Mouse (Mus musculus): ENCODE data around the gene Pyurf. TPM values are rescaled to one million over a fixed set of nuclear protein-coding genes. Genes with fewer than 3 reads are reported as not detected.

Pyurf gene
- total and polyA plus RNA-seq, 2 experiments from 2014 or later: 13.3 to 14.9 TPM

GRCm38 (mm10) chr6:57702743-57703499 lies 11.0 kb upstream of the Pyurf start:
- DNase-seq (ENCODE audit: low spot score) (peak; percentile 96), ATAC-seq (ENCODE audit: low FRiP score) (peak; percentile 98)
- H3K9me3 ChIP-seq (ENCODE audit: low read length): no peaks in the 10 kb centered on the region
- TF ChIP-seq CTCF (IDR thresholded peaks at IDR 0.05): no peak
- peak overlapping the region; percentile 55 for H3K4me2 ChIP-seq (ENCODE audit: low read depth, low read length, poor library complexity, severe bottlenecking)
- H3K9ac ChIP-seq (replicated peaks; ENCODE audit: low read length, poor library complexity, severe bottlenecking): peak overlapping the region; percentile 97
- no peaks in the 10 kb centered on the region for H3K4me1 ChIP-seq (ENCODE audit: insufficient read depth, low read length)
- under 1% methylated on average over 58 of the region's 59 CpGs for WGBS
- peak overlapping the region; percentile 80 for H3K4me3 ChIP-seq (ENCODE audit: low read depth, low read length)
- no peaks in the 10 kb centered on the region for H3K36me3 ChIP-seq (ENCODE audit: insufficient read depth, low read length)
- H3K27me3 ChIP-seq (ENCODE audit: insufficient read depth, low read length): no peaks in the 10 kb centered on the region
- H3K27ac ChIP-seq (ENCODE audit: low read depth, low read length): peak overlapping the region; percentile 100

GRCm38 (mm10) chr6:57702376-57702742 lies 10.5 kb upstream of the Pyurf start, which contains the start of gene Lancl2:
Gene Lancl2, plus strand, starts transcription at chr6:57702540.
- peak within 1 kb of the TSS; percentile 80 for H3K4me3 ChIP-seq (ENCODE audit: low read depth, low read length)
- WGBS: 0% methylated on average over 10 of the region's 10 CpGs
- peak; percentile 48 for ATAC-seq (ENCODE audit: low FRiP score)

GRCm38 (mm10) chr6:57701686-57702085 lies 9.8 kb upstream of the Pyurf start:
- H3K4me3 ChIP-seq (ENCODE audit: low read depth, low read length): peak overlapping the region; percentile 80
- H3K9me3 ChIP-seq (ENCODE audit: low read length): no peaks in the 10 kb centered on the region
- peak overlapping the region; percentile 97 for H3K9ac ChIP-seq (replicated peaks; ENCODE audit: low read length, poor library complexity, severe bottlenecking)
- no peaks in the 10 kb centered on the region for H3K36me3 ChIP-seq (ENCODE audit: insufficient read depth, low read length)
- H3K4me2 ChIP-seq (ENCODE audit: low read depth, low read length, poor library complexity, severe bottlenecking): peak overlapping the region; percentile 55
- no peaks in the 10 kb centered on the region for H3K27me3 ChIP-seq (ENCODE audit: insufficient read depth, low read length)
- peak overlapping the region; percentile 100 for H3K27ac ChIP-seq (ENCODE audit: low read depth, low read length)
- no peak for ATAC-seq (ENCODE audit: low FRiP score)
- peak; percentile 13 for DNase-seq (ENCODE audit: low spot score)
- H3K4me1 ChIP-seq (ENCODE audit: insufficient read depth, low read length): no peaks in the 10 kb centered on the region
- WGBS: 25% methylated on average over 4 of the region's 4 CpGs
- TF ChIP-seq CTCF (IDR thresholded peaks at IDR 0.05): peak; percentile 14; the same call in 1 of the 2 replicates

More at GRCm38 (mm10) chr6:57702376-57702742, 10.5 kb upstream of the Pyurf start, which contains the start of gene Lancl2:
- peak; percentile 67 for DNase-seq (ENCODE audit: low spot score)
- Histone ChIP-seq H3K36me3 (ENCODE audit: insufficient read depth, low read length) (no peaks in the 10 kb centered on the region), H3K27me3 (ENCODE audit: insufficient read depth, low read length) (no peaks in the 10 kb centered on the region), H3K4me1 (ENCODE audit: insufficient read depth, low read length) (no peaks in the 10 kb centered on the region), H3K9me3 (ENCODE audit: low read length) (no peaks in the 10 kb centered on the region), H3K4me2 (ENCODE audit: low read depth, low read length, poor library complexity, severe bottlenecking) (peak within 1 kb of the TSS; percentile 55), H3K9ac (replicated peaks; ENCODE audit: low read length, poor library complexity, severe bottlenecking) (peak within 1 kb of the TSS; percentile 97), H3K27ac (ENCODE audit: low read depth, low read length) (peak within 1 kb of the TSS; percentile 100)
- no peak for TF ChIP-seq CTCF (IDR thresholded peaks at IDR 0.05)

GRCm38 (mm10) chr6:57693116-57693515 lies 1.2 kb upstream of the Pyurf start:
- H3K4me2 ChIP-seq (ENCODE audit: low read depth, low read length, poor library complexity, severe bottlenecking): no peak overlapping the region
- H3K4me1 ChIP-seq (ENCODE audit: insufficient read depth, low read length): no peaks in the 10 kb centered on the region
- WGBS: 89% methylated on average over 3 of the region's 3 CpGs
- no peaks in the 10 kb centered on the region for H3K9me3 ChIP-seq (ENCODE audit: low read length)
- no peak overlapping the region for H3K4me3 ChIP-seq (ENCODE audit: low read depth, low read length)
- no peak for ATAC-seq (ENCODE audit: low FRiP score)
- no peak for DNase-seq (ENCODE audit: low spot score)
- no peaks in the 10 kb centered on the region for H3K27me3 ChIP-seq (ENCODE audit: insufficient read depth, low read length)
- no peak overlapping the region for H3K27ac ChIP-seq (ENCODE audit: low read depth, low read length)
- TF ChIP-seq CTCF (IDR thresholded peaks at IDR 0.05): no peak
- H3K36me3 ChIP-seq (ENCODE audit: insufficient read depth, low read length): no peaks in the 10 kb centered on the region
- no peak overlapping the region for H3K9ac ChIP-seq (replicated peaks; ENCODE audit: low read length, poor library complexity, severe bottlenecking)

- H3K4me2 ChIP-seq (ENCODE audit: low read depth, low read length, poor library complexity, severe bottlenecking): no peak overlapping the region
- no peak for TF ChIP-seq CTCF (IDR thresholded peaks at IDR 0.05)
- 96% methylated on average over 1 of the region's 1 CpGs for WGBS
Measured at GRCm38 (mm10) chr6:57684156-57684555, 7.7 kb downstream of the Pyurf start.

GRCm38 (mm10) chr6:57661295-57661694 lies 30.6 kb downstream of the Pyurf start:
- H3K9me3 ChIP-seq (ENCODE audit: low read length): no peaks in the 10 kb centered on the region
- ATAC-seq (ENCODE audit: low FRiP score) (no peak), DNase-seq (ENCODE audit: low spot score) (no peak)
- H3K4me3 ChIP-seq (ENCODE audit: low read depth, low read length): no peak overlapping the region
- no peaks in the 10 kb centered on the region for H3K27me3 ChIP-seq (ENCODE audit: insufficient read depth, low read length)
- H3K27ac ChIP-seq (ENCODE audit: low read depth, low read length): no peak overlapping the region
- no peaks in the 10 kb centered on the region for H3K4me1 ChIP-seq (ENCODE audit: insufficient read depth, low read length)
- 89% methylated on average over 4 of the region's 4 CpGs for WGBS
- H3K36me3 ChIP-seq (ENCODE audit: insufficient read depth, low read length): no peaks in the 10 kb centered on the region
- TF ChIP-seq CTCF (IDR thresholded peaks at IDR 0.05): no peak
- no peak overlapping the region for H3K9ac ChIP-seq (replicated peaks; ENCODE audit: low read length, poor library complexity, severe bottlenecking)
- no peak overlapping the region for H3K4me2 ChIP-seq (ENCODE audit: low read depth, low read length, poor library complexity, severe bottlenecking)

More at GRCm38 (mm10) chr6:57684156-57684555, 7.7 kb downstream of the Pyurf start:
- Histone ChIP-seq H3K27ac (ENCODE audit: low read depth, low read length) (no peak overlapping the region), H3K9me3 (ENCODE audit: low read length) (no peaks in the 10 kb centered on the region), H3K27me3 (ENCODE audit: insufficient read depth, low read length) (no peaks in the 10 kb centered on the region), H3K9ac (replicated peaks; ENCODE audit: low read length, poor library complexity, severe bottlenecking) (no peak overlapping the region), H3K4me3 (ENCODE audit: low read depth, low read length) (no peak overlapping the region), H3K36me3 (ENCODE audit: insufficient read depth, low read length) (no peaks in the 10 kb centered on the region), H3K4me1 (ENCODE audit: insufficient read depth, low read length) (no peaks in the 10 kb centered on the region)
- no peak for ATAC-seq (ENCODE audit: low FRiP score)
- DNase-seq (ENCODE audit: low spot score): no peak

Measured in midbrain, postnatal 0 days (tissue).